Mouse (Mus musculus): ENCODE results near the gene Ank3. TPM values are rescaled to one million over a fixed set of nuclear protein-coding genes. Genes with fewer than 3 reads are reported as not detected.

Ank3 gene
- polyA plus RNA-seq, 1 experiment from 2014 or later = 86.7 TPM

DNA sequence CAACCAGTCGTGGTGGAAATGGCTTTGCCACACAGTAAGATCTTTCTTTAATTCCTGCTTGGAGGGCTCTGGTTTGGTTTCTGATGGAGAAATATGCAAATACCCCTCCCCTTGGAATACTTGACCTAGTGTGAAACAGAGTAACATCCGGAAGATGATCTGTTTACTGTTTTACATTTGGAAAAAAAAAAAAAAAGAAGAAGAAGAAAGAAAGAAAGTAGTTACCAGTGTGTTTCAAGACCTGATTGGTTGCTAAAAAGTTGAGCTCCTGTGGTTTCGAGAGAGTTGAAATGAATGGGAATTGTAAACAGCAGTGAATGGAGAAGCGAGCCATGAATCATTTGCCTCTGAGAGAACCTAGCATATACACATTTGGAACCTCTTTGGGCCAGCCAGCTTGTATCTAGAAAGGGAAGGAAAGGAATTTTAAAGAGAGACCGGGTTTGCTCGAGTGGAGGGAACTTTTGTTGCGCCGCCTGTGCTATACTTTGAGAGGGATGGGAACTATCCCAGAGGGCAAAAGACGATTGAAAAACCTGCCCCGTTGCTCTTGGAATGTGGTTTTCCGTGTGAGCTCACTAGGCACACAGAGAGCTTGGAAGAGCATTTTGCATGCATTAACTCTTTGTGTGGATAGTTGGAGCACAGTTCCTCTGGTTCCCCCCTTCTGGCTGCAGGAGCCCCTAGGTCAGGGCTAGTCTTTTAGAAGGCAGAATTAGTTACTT is 527.7 kb downstream of the Ank3 start:
- no peak overlapping the region for H3K27ac ChIP-seq (ENCODE audit: low read length)
- ATAC-seq = no peak
- H3K4me2 ChIP-seq (ENCODE audit: low read length) = peak overlapping the region; percentile 36
- no peaks in the 10 kb centered on the region for H3K9me3 ChIP-seq (replicated peaks; ENCODE audit: control insufficient read depth, low read length, poor library complexity, severe bottlenecking)
- no peaks in the 10 kb centered on the region for H3K27me3 ChIP-seq (ENCODE audit: control insufficient read depth, insufficient read depth, low read depth, low read length)
- H3K4me1 ChIP-seq (ENCODE audit: control insufficient read depth, insufficient read depth, low read length) = peaks cover 6% of the 10 kb centered on the region; the same call in 1 of the 2 replicates
- H3K9ac ChIP-seq (ENCODE audit: low read depth, low read length) = no peak overlapping the region
- WGBS = 5% methylated on average over 11 of the region's 11 CpGs
- H3K4me3 ChIP-seq (ENCODE audit: low read depth, low read length) = no peak overlapping the region
- peaks cover 7% of the 10 kb centered on the region for H3K36me3 ChIP-seq (ENCODE audit: control insufficient read depth, insufficient read depth, low read length)

DNA sequence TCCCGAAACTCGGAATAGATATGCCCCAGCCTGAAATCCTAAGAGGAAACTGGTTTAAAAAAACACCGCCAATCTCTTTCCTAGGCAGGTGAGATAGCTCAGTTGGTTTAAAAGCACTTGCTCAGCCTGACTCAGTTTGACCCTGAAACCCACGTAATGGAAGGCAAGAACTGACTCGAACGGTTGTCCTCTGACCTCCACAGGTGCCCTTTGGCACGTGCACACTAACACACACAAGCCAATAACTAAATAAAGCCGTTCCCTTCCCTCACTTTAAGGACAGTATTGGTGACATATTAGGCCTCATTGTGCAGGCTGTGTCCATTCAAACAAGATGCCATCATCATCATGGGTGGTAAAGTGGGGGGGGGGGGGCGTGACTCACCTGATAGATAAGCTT is 528.4 kb downstream of the Ank3 start:
- H3K9me3 ChIP-seq (replicated peaks; ENCODE audit: control insufficient read depth, low read length, poor library complexity, severe bottlenecking) = no peaks in the 10 kb centered on the region
- ATAC-seq = no peak
- H3K4me2 ChIP-seq (ENCODE audit: low read length) = peak overlapping the region; percentile 12
- no peak overlapping the region for H3K9ac ChIP-seq (ENCODE audit: low read depth, low read length)
- H3K27ac ChIP-seq (ENCODE audit: low read length) = no peak overlapping the region
- peaks cover 6% of the 10 kb centered on the region; the same call in 1 of the 2 replicates for H3K4me1 ChIP-seq (ENCODE audit: control insufficient read depth, insufficient read depth, low read length)
- no peaks in the 10 kb centered on the region for H3K27me3 ChIP-seq (ENCODE audit: control insufficient read depth, insufficient read depth, low read depth, low read length)
- H3K36me3 ChIP-seq (ENCODE audit: control insufficient read depth, insufficient read depth, low read length) = peaks cover 7% of the 10 kb centered on the region
- H3K4me3 ChIP-seq (ENCODE audit: low read depth, low read length) = no peak overlapping the region
- 9% methylated on average over 9 of the region's 9 CpGs for WGBS

DNA sequence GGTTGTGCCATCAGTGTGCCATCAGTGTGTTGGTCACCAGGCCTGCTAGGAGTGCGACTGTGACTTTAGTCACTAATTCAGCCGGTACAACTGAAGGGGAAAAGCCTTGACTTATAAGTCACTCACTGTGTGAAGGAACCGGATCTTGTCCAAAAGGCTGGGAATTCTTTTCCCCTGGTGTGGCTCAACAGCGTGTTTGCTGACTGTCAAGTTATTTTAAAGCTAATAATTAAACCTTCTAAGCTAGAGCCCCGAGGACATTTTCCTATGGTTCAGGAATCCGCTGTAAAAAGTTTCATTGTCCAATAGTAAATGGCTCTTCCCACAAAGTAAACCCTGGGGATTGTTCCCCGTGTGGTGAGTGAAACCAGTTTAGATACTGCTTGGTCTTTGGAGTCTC is 529.8 kb downstream of the Ank3 start:
- Histone ChIP-seq H3K9me3 (replicated peaks; ENCODE audit: control insufficient read depth, low read length, poor library complexity, severe bottlenecking) (no peaks in the 10 kb centered on the region), H3K27ac (ENCODE audit: low read length) (no peak overlapping the region), H3K4me1 (ENCODE audit: control insufficient read depth, insufficient read depth, low read length) (peaks cover 6% of the 10 kb centered on the region; the same call in 1 of the 2 replicates), H3K9ac (ENCODE audit: low read depth, low read length) (no peak overlapping the region), H3K4me2 (ENCODE audit: low read length) (no peak overlapping the region), H3K36me3 (ENCODE audit: control insufficient read depth, insufficient read depth, low read length) (peaks cover 10% of the 10 kb centered on the region), H3K27me3 (ENCODE audit: control insufficient read depth, insufficient read depth, low read depth, low read length) (no peaks in the 10 kb centered on the region), H3K4me3 (ENCODE audit: low read depth, low read length) (no peak overlapping the region)
- WGBS = 47% methylated on average over 7 of the region's 7 CpGs
- no peak for ATAC-seq

DNA sequence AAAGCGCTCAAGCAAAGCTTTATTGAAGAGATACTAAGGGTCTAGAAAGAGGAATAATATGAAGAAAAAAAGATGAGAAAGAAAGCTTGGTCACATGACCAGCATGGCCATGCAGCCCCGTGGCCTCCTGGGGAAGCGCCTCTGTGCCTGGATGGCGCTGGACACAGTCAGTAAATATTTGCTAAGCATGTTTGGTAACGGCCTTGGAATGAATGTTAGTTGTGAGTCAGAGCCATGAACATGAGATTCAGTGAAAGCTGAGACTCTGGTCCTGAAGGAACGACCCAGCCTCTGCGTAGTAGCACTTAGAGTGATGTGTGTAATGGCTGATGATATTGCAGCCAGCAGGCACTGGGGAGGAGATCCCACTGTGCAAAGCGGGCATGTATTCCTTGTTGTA is 531.9 kb downstream of the Ank3 start:
- peaks cover 2% of the 10 kb centered on the region; the same call in 1 of the 2 replicates for H3K4me1 ChIP-seq (ENCODE audit: control insufficient read depth, insufficient read depth, low read length)
- ATAC-seq = no peak

DNA sequence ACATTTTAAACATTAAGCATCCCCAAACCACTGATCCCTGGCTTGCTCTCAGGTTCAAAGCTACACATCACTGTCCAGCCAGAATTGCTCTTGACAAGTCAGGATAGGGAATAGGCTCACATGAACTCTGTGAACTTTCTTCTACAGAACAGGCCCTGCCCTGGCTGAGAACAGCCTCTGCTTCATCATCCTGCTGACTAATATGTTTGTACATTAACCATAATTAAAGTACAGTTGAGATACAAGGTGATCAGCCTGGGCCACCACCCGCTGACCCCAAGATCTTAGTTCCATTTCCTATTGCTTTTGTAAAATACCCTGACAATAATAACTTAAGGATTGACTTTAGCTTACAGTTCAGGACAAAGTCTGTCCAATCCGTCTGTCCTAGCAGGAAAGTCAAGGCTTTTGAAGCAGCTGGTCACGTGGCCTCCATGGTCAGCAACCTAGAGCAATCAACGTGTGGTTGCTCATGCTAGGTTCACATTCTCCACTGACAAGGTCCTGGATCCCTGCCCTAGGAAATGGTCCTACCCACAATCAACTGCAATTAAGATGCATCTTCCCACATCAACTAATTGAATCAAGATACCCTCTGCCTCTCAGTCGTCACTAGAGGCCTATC is 538.0 kb downstream of the Ank3 start:
- 90% methylated on average over 5 of the region's 5 CpGs for WGBS
- no peaks in the 10 kb centered on the region for H3K27me3 ChIP-seq (ENCODE audit: control insufficient read depth, insufficient read depth, low read depth, low read length)
- no peaks in the 10 kb centered on the region for H3K4me1 ChIP-seq (ENCODE audit: control insufficient read depth, insufficient read depth, low read length)
- no peak overlapping the region for H3K9ac ChIP-seq (ENCODE audit: low read depth, low read length)
- H3K4me3 ChIP-seq (ENCODE audit: low read depth, low read length) = no peak overlapping the region
- no peaks in the 10 kb centered on the region for H3K9me3 ChIP-seq (replicated peaks; ENCODE audit: control insufficient read depth, low read length, poor library complexity, severe bottlenecking)
- ATAC-seq = no peak
- no peak overlapping the region for H3K4me2 ChIP-seq (ENCODE audit: low read length)
- peaks cover 7% of the 10 kb centered on the region for H3K36me3 ChIP-seq (ENCODE audit: control insufficient read depth, insufficient read depth, low read length)
- H3K27ac ChIP-seq (ENCODE audit: low read length) = no peak overlapping the region

More for the DNA sequence above, 531.9 kb downstream of the Ank3 start:
- H3K9ac ChIP-seq (ENCODE audit: low read depth, low read length) = no peak overlapping the region
- no peak overlapping the region for H3K27ac ChIP-seq (ENCODE audit: low read length)
- WGBS = 92% methylated on average over 8 of the region's 8 CpGs
- peaks cover 12% of the 10 kb centered on the region for H3K36me3 ChIP-seq (ENCODE audit: control insufficient read depth, insufficient read depth, low read length)
- H3K4me2 ChIP-seq (ENCODE audit: low read length) = no peak overlapping the region
- no peaks in the 10 kb centered on the region for H3K9me3 ChIP-seq (replicated peaks; ENCODE audit: control insufficient read depth, low read length, poor library complexity, severe bottlenecking)
- no peak overlapping the region for H3K4me3 ChIP-seq (ENCODE audit: low read depth, low read length)
- H3K27me3 ChIP-seq (ENCODE audit: control insufficient read depth, insufficient read depth, low read depth, low read length) = no peaks in the 10 kb centered on the region

DNA sequence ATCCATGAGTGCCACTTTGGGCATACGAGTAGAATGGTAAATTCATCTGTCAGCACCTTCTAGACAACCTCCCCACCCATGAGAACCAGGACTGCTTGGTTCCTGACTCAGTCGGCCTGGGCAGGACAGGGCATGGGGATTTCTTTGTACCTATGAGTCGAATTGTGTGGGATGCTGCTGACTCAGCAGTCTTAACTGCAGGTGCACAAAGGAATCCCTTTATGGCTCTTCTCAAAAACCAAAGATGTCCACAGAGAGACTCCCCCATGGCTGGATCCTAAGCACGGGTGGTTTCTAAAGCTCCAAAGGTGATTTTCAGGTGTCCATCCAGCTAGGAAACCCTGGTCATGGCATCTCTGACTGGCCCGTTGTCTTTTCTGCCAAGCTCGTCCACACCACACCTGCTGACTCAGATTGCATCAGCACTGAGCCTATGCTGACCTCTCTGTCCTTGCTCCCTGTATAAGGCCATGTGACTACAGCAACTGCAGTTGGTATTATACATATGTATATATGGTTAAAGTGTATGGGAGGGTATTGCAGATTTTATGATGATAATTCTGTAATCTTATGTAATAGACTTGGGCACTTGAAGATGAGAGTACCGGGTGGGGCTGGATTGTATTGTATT is 538.8 kb downstream of the Ank3 start:
- H3K4me2 ChIP-seq (ENCODE audit: low read length) = no peak overlapping the region
- 95% methylated on average over 7 of the region's 7 CpGs for WGBS
- no peak overlapping the region for H3K9ac ChIP-seq (ENCODE audit: low read depth, low read length)
- no peak for ATAC-seq
- H3K27me3 ChIP-seq (ENCODE audit: control insufficient read depth, insufficient read depth, low read depth, low read length) = no peaks in the 10 kb centered on the region
- no peaks in the 10 kb centered on the region for H3K9me3 ChIP-seq (replicated peaks; ENCODE audit: control insufficient read depth, low read length, poor library complexity, severe bottlenecking)
- H3K4me3 ChIP-seq (ENCODE audit: low read depth, low read length) = no peak overlapping the region
- H3K36me3 ChIP-seq (ENCODE audit: control insufficient read depth, insufficient read depth, low read length) = peaks cover 7% of the 10 kb centered on the region
- H3K27ac ChIP-seq (ENCODE audit: low read length) = no peak overlapping the region
- H3K4me1 ChIP-seq (ENCODE audit: control insufficient read depth, insufficient read depth, low read length) = no peaks in the 10 kb centered on the region

DNA sequence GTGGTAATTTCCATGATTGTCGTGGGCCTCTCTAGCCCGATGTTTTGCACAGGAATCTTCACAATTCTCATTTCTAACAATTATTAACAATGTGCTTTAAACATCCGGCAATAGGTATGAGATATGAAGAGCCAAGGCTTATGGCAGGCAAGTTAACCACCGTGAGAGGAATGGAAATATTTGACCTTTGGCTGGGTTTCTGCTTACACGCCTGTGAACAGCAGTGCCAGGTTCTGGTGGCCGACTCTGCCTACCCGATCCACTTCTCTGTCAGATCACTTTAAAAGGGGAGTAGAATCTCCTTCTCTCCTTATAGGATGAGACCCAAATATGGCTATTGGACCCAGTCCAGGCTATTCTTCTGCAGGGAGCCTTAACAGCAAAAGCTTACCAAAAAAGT is 540.6 kb downstream of the Ank3 start:
- ATAC-seq = no peak
- Histone ChIP-seq H3K27me3 (ENCODE audit: control insufficient read depth, insufficient read depth, low read depth, low read length) (no peaks in the 10 kb centered on the region), H3K4me2 (ENCODE audit: low read length) (no peak overlapping the region), H3K27ac (ENCODE audit: low read length) (no peak overlapping the region), H3K9ac (ENCODE audit: low read depth, low read length) (no peak overlapping the region), H3K9me3 (replicated peaks; ENCODE audit: control insufficient read depth, low read length, poor library complexity, severe bottlenecking) (no peaks in the 10 kb centered on the region), H3K4me1 (ENCODE audit: control insufficient read depth, insufficient read depth, low read length) (peaks cover 6% of the 10 kb centered on the region; the same call in 1 of the 2 replicates), H3K36me3 (ENCODE audit: control insufficient read depth, insufficient read depth, low read length) (0 out of 2 replicates have a peak, but pooled peaks cover 2% of the 10 kb centered on the region), H3K4me3 (ENCODE audit: low read depth, low read length) (no peak overlapping the region)
- 92% methylated on average over 7 of the region's 7 CpGs for WGBS

DNA sequence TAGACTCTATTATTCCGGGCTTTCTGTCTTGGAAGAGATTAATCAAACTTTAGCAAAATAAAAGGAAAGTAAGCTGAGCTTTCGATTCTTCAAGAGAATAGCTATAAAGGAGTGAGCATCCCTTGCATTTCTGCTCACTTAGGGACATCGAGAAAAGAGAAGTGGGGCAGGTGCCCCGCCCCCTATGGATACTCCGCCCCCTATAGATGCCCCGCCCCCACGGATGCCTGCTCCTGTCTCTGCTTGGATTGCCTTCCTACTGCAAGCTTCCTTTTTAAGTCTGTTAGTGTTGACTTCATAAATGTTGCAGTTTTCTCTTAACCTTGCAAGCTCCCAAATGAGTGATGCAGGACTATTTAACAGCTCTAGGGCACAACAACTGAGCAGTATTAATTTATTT is 541.4 kb downstream of the Ank3 start:
- Histone ChIP-seq H3K4me1 (ENCODE audit: control insufficient read depth, insufficient read depth, low read length) (peaks cover 8% of the 10 kb centered on the region), H3K9me3 (replicated peaks; ENCODE audit: control insufficient read depth, low read length, poor library complexity, severe bottlenecking) (no peaks in the 10 kb centered on the region), H3K4me2 (ENCODE audit: low read length) (no peak overlapping the region), H3K27ac (ENCODE audit: low read length) (no peak overlapping the region), H3K9ac (ENCODE audit: low read depth, low read length) (no peak overlapping the region), H3K4me3 (ENCODE audit: low read depth, low read length) (no peak overlapping the region), H3K36me3 (ENCODE audit: control insufficient read depth, insufficient read depth, low read length) (0 out of 2 replicates have a peak, but pooled peaks cover 2% of the 10 kb centered on the region), H3K27me3 (ENCODE audit: control insufficient read depth, insufficient read depth, low read depth, low read length) (no peaks in the 10 kb centered on the region)
- ATAC-seq = no peak
- 61% methylated on average over 7 of the region's 7 CpGs for WGBS

DNA sequence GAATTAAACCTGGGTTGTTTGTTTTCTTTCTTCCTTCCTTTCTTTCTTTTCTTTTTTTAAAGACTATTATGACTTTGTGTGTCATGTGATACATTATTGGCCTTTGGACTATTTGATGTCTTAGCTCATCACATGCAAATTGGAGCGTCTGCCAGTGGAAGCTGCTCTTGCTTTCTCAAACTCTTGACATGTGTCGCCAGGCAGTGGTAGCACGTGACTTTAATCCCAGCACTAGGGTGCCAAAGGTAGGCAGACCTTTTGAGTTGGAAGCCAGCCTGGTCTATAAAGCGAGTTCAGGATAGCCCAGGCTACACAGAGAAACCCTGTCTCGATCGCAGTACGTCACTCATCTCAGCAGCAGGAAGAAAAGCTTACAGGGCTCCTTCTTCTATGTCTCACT is 542.4 kb downstream of the Ank3 start:
- Histone ChIP-seq H3K9ac (ENCODE audit: low read depth, low read length) (no peak overlapping the region), H3K36me3 (ENCODE audit: control insufficient read depth, insufficient read depth, low read length) (0 out of 2 replicates have a peak, but pooled peaks cover 2% of the 10 kb centered on the region), H3K4me1 (ENCODE audit: control insufficient read depth, insufficient read depth, low read length) (peaks cover 13% of the 10 kb centered on the region), H3K27me3 (ENCODE audit: control insufficient read depth, insufficient read depth, low read depth, low read length) (no peaks in the 10 kb centered on the region), H3K27ac (ENCODE audit: low read length) (no peak overlapping the region), H3K9me3 (replicated peaks; ENCODE audit: control insufficient read depth, low read length, poor library complexity, severe bottlenecking) (no peaks in the 10 kb centered on the region), H3K4me3 (ENCODE audit: low read depth, low read length) (no peak overlapping the region), H3K4me2 (ENCODE audit: low read length) (no peak overlapping the region)
- 96% methylated on average over 7 of the region's 7 CpGs for WGBS
- ATAC-seq = no peak
